Mouse (Mus musculus): Measurements from ENCODE around the gene Gpx7. TPM values are rescaled to one million over a fixed set of nuclear protein-coding genes. Genes with fewer than 3 reads are reported as not detected.

The Gpx7 gene
- total and polyA plus RNA-seq, 2 experiments, result 3.2 to 3.5 TPM

DNA sequence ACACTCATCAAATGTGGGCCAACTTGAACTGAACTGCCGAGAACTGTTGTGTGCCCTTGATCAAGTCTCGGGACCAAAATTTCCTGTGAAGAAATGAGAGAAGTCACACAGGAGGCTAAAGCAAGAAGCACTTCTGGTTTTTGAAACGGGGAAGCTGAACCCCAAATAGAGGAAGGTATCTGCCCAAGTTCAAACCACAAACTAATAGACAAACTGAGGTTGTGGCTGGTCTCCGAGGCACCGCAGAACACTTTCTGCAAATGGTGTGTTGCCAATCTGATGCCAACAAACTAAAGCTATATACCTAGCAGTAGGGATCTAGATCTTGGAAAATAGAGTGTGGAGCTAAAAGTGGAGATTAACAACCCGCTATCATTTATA lies 21.6 kb upstream of the Gpx7 start:
- DNase-seq (ENCODE audit: extremely low read depth, low read depth, low spot score), result no peak
- Histone ChIP-seq H3K36me3 (ENCODE audit: control insufficient read depth, insufficient read depth, low read length) (no peaks in the 10 kb centered on the region), H3K4me3 (ENCODE audit: insufficient read depth, low read depth, low read length) (no peak overlapping the region), H3K27me3 (ENCODE audit: control insufficient read depth, insufficient read depth, low read length) (no peaks in the 10 kb centered on the region), H3K27ac (replicated peaks; ENCODE audit: insufficient read depth, low read depth, low read length) (no peak overlapping the region), H3K4me1 (ENCODE audit: control insufficient read depth, insufficient read depth, low read length) (peaks cover 8% of the 10 kb centered on the region), H3K79me2 (ENCODE audit: control insufficient read depth, insufficient read depth, low read length) (no peaks in the 10 kb centered on the region), H3K9ac (ENCODE audit: low read depth, low read length) (no peak overlapping the region)
- no peak for TF ChIP-seq CTCF (IDR thresholded peaks at IDR 0.05; ENCODE audit: low read depth, low read length)
- no peak for TF ChIP-seq POLR2A (IDR thresholded peaks at IDR 0.05; ENCODE audit: extremely low read depth, insufficient read depth, low read length)
- WGBS, result 87% methylated on average over 6 of the region's 6 CpGs

DNA sequence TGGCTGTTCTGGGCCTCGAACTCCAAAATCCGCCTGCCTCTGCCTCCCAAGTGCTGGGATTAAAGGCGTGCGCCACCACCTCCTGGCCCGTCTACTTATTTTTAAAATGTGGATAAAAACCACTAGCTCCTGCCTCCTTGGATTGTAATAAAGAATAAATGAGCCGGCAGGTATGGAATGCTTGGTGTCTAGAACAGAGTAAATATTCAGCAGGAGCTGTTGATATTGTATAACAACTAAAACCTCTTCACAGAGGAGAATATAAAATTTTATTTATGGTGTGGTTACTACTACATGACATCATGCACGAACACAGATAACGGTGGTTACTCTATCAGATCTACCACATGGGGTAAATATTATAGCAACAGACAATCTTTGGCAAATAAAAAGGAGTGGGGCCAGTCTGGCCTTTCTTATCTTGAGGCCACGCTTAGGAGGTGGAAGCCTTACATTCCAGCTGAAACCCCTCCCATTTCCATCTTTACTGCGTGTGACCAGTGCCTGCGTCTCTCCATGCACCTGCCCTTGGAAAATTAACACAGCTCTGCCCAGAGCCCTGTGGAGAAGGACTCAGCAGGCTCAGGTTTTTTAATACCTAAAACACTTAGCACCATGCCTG lies 21.1 kb upstream of the Gpx7 start:
- Histone ChIP-seq H3K4me3 (ENCODE audit: insufficient read depth, low read depth, low read length) (no peak overlapping the region), H3K27me3 (ENCODE audit: control insufficient read depth, insufficient read depth, low read length) (no peaks in the 10 kb centered on the region), H3K27ac (replicated peaks; ENCODE audit: insufficient read depth, low read depth, low read length) (no peak overlapping the region), H3K79me2 (ENCODE audit: control insufficient read depth, insufficient read depth, low read length) (no peaks in the 10 kb centered on the region), H3K36me3 (ENCODE audit: control insufficient read depth, insufficient read depth, low read length) (no peaks in the 10 kb centered on the region), H3K4me1 (ENCODE audit: control insufficient read depth, insufficient read depth, low read length) (peaks cover 8% of the 10 kb centered on the region), H3K9ac (ENCODE audit: low read depth, low read length) (no peak overlapping the region)
- DNase-seq (ENCODE audit: extremely low read depth, low read depth, low spot score), result no peak
- 77% methylated on average over 11 of the region's 11 CpGs for WGBS
- no peak for TF ChIP-seq POLR2A (IDR thresholded peaks at IDR 0.05; ENCODE audit: extremely low read depth, insufficient read depth, low read length)
- TF ChIP-seq CTCF (IDR thresholded peaks at IDR 0.05; ENCODE audit: low read depth, low read length), result no peak

DNA sequence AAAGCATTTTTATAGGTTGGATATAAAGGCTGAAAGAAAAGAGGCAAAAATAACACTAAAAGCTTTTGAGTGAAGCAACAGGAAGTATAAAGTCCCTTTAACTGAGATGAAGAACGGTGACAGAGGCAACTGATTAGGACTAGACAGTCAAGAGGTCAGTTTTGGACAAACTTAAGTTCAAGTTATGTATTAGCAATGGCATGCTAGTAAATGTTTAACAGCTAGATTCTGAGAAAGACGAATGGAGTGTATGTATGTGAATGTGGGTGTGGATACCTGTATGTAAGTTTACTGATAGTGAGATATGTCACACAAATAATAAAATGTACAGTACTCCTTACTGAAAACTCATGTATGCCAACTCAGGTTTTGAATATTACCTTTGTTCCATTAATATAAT lies 17.8 kb upstream of the Gpx7 start:
- TF ChIP-seq CTCF (IDR thresholded peaks at IDR 0.05; ENCODE audit: low read depth, low read length), result no peak
- TF ChIP-seq POLR2A (IDR thresholded peaks at IDR 0.05; ENCODE audit: extremely low read depth, insufficient read depth, low read length), result no peak
- H3K79me2 ChIP-seq (ENCODE audit: control insufficient read depth, insufficient read depth, low read length), result no peaks in the 10 kb centered on the region
- no peak overlapping the region for H3K9ac ChIP-seq (ENCODE audit: low read depth, low read length)
- H3K4me1 ChIP-seq (ENCODE audit: control insufficient read depth, insufficient read depth, low read length), result peaks cover 6% of the 10 kb centered on the region
- no peak overlapping the region for H3K27ac ChIP-seq (replicated peaks; ENCODE audit: insufficient read depth, low read depth, low read length)
- 14% methylated on average over 2 of the region's 2 CpGs for WGBS
- peak; percentile 77 for DNase-seq (ENCODE audit: extremely low read depth, low read depth, low spot score)
- no peaks in the 10 kb centered on the region for H3K36me3 ChIP-seq (ENCODE audit: control insufficient read depth, insufficient read depth, low read length)
- no peak overlapping the region for H3K4me3 ChIP-seq (ENCODE audit: insufficient read depth, low read depth, low read length)
- no peaks in the 10 kb centered on the region for H3K27me3 ChIP-seq (ENCODE audit: control insufficient read depth, insufficient read depth, low read length)

DNA sequence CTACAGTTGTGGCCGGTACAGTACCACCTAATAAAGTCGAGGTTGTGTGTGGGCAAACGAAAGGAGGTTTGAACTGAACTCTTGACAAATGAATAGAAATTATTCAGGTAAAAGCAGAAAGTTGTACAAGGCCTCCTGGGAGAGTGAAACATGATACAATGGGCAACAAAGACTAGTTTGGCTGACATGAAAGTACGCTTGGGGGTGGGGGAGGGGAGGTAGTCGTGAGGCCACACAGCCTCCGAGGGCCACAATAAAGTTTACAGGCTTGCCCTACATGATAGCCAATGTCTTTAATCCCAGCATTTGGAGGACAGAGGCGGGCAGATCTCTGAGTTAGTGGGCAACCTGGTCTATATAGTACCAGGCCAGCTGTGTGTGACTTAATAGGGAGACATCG lies 860 bp upstream of the Gpx7 start:
- 61% methylated on average over 8 of the region's 8 CpGs for WGBS
- Histone ChIP-seq H3K9ac (ENCODE audit: low read depth, low read length) (no peak overlapping the region), H3K4me1 (ENCODE audit: control insufficient read depth, insufficient read depth, low read length) (peaks cover 8% of the 10 kb centered on the region; the same call in 1 of the 2 replicates), H3K4me3 (ENCODE audit: insufficient read depth, low read depth, low read length) (no peak overlapping the region), H3K36me3 (ENCODE audit: control insufficient read depth, insufficient read depth, low read length) (no peaks in the 10 kb centered on the region), H3K27me3 (ENCODE audit: control insufficient read depth, insufficient read depth, low read length) (no peaks in the 10 kb centered on the region), H3K27ac (replicated peaks; ENCODE audit: insufficient read depth, low read depth, low read length) (no peak overlapping the region), H3K79me2 (ENCODE audit: control insufficient read depth, insufficient read depth, low read length) (no peaks in the 10 kb centered on the region)
- no peak for TF ChIP-seq CTCF (IDR thresholded peaks at IDR 0.05; ENCODE audit: low read depth, low read length)
- no peak for TF ChIP-seq POLR2A (IDR thresholded peaks at IDR 0.05; ENCODE audit: extremely low read depth, insufficient read depth, low read length)
- no peak for DNase-seq (ENCODE audit: extremely low read depth, low read depth, low spot score)

DNA sequence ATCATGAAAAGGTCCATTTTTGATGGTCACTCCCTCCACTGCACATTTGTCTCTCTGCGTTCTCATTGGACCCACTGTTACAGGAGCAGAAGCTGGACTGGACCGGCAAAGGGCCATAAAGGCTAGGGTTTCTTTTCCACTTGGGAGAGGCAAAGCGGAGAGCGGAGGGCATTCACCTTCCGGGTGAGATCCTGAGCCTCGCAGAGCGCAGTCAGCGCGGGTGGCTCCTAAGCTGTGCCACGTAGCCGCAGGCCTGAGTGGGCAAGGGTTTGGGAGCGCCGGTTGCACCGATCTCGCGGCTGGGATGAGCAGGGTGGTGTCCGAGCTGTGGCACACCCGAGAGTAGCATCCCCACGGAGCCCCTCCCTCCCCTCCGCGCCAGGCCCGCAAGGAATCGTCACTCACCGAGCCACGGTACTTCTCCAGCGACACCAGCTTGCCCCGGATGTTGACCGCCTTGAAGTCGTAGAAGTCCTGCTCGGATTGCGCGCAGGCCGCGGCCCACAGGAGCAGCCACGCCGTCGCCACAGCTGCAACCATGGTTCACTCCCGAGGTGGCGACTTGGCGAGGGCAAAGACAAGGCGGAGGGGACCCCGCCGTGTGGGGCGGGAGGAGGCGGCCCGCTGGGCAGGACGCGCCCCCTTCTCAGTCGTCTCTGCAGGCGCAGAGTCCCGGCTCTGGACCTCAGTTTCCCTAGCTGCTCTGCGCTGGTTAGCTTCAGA lies 462 bp downstream of the Gpx7 start:
- H3K4me3 ChIP-seq (ENCODE audit: insufficient read depth, low read depth, low read length), result peak overlapping the region; percentile 74
- WGBS, result 4% methylated on average over 52 of the region's 52 CpGs
- H3K36me3 ChIP-seq (ENCODE audit: control insufficient read depth, insufficient read depth, low read length), result no peaks in the 10 kb centered on the region
- peaks cover 8% of the 10 kb centered on the region; the same call in 1 of the 2 replicates for H3K4me1 ChIP-seq (ENCODE audit: control insufficient read depth, insufficient read depth, low read length)
- peak overlapping the region; percentile 33 for H3K27ac ChIP-seq (replicated peaks; ENCODE audit: insufficient read depth, low read depth, low read length)
- 0 out of 2 replicates have a peak, but pooled peaks have one; percentile 38 for TF ChIP-seq POLR2A (IDR thresholded peaks at IDR 0.05; ENCODE audit: extremely low read depth, insufficient read depth, low read length)
- TF ChIP-seq CTCF (IDR thresholded peaks at IDR 0.05; ENCODE audit: low read depth, low read length), result no peak
- H3K27me3 ChIP-seq (ENCODE audit: control insufficient read depth, insufficient read depth, low read length), result no peaks in the 10 kb centered on the region
- no peaks in the 10 kb centered on the region for H3K79me2 ChIP-seq (ENCODE audit: control insufficient read depth, insufficient read depth, low read length)
- H3K9ac ChIP-seq (ENCODE audit: low read depth, low read length), result peak overlapping the region; percentile 77
- DNase-seq (ENCODE audit: extremely low read depth, low read depth, low spot score), result peak; percentile 68

DNA sequence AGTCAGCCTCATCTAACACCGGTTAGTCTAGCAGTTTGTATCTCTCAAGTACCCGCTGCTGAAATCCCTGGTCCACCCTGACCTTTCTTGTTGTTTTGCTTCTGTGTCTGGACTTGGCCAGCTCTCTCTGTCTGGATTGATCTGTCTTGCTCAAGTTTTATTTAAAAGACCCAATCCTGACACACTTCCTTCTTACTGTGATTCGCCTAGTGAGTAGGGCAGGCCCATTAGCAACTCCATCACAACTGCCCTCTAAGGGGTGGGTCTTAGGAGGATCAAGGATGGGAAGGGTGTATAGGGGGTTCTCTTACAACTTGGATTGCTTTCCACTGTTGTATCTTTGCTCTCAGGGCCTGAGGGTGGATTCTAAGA lies 1.0 kb downstream of the Gpx7 start:
- peak overlapping the region; percentile 77; the same call in 1 of the 2 replicates for H3K9ac ChIP-seq (ENCODE audit: low read depth, low read length)
- H3K4me1 ChIP-seq (ENCODE audit: control insufficient read depth, insufficient read depth, low read length), result peaks cover 8% of the 10 kb centered on the region
- H3K79me2 ChIP-seq (ENCODE audit: control insufficient read depth, insufficient read depth, low read length), result no peaks in the 10 kb centered on the region
- peak overlapping the region; percentile 74; the same call in 1 of the 2 replicates for H3K4me3 ChIP-seq (ENCODE audit: insufficient read depth, low read depth, low read length)
- no peaks in the 10 kb centered on the region for H3K36me3 ChIP-seq (ENCODE audit: control insufficient read depth, insufficient read depth, low read length)
- peak; percentile 92 for DNase-seq (ENCODE audit: extremely low read depth, low read depth, low spot score)
- TF ChIP-seq CTCF (IDR thresholded peaks at IDR 0.05; ENCODE audit: low read depth, low read length) (no peak), POLR2A (IDR thresholded peaks at IDR 0.05; ENCODE audit: extremely low read depth, insufficient read depth, low read length) (no peak)
- no peaks in the 10 kb centered on the region for H3K27me3 ChIP-seq (ENCODE audit: control insufficient read depth, insufficient read depth, low read length)
- peak overlapping the region; percentile 33 for H3K27ac ChIP-seq (replicated peaks; ENCODE audit: insufficient read depth, low read depth, low read length)
- 14% methylated on average over 3 of the region's 3 CpGs for WGBS
